Mouse (Mus musculus): ENCODE data around the gene Rnf19b. TPM values are rescaled to one million over a fixed set of nuclear protein-coding genes. Genes with fewer than 3 reads are reported as not detected.

The Rnf19b gene
- polyA plus RNA-seq, 1 experiment from 2014 or later = 11.3 TPM

GRCm38 (mm10) chr4:129059125-129059551 is 1.1 kb downstream of the Rnf19b start:
- no peaks in the 10 kb centered on the region for H3K9me3 ChIP-seq
- no peak for ATAC-seq (ENCODE audit: insufficient number of reproducible peaks, insufficient read depth, low FRiP score, low TSS enrichment)
- peak overlapping the region; percentile 92; the same call in 1 of the 2 replicates for H3K27ac ChIP-seq

DNA sequence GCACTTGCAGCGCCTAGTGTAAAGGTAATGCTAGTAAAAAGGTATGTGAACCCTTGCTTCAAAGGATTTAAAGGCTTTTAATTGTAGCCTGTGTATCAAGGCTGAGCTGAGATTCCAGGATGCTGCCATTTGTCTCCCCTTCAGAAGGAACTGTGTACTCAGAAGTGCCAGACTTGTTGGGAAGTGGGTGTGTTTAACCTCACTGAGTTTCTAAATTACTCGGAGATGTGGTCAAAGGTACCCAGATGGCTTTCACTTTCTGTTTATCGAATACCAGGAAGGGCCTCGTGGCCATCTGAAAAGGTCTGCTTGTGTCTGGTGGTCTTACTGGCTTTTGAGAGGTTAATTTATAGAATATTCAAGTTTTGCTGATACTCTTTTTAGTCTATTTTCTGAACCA is 1.9 kb downstream of the Rnf19b start:
- Histone ChIP-seq H3K4me2 (replicated peaks) (peak overlapping the region; percentile 91), H3K4me1 (peaks cover 11% of the 10 kb centered on the region), H3K9me3 (no peaks in the 10 kb centered on the region), H3K27ac (no peak overlapping the region), H3K4me3 (peak overlapping the region; percentile 69), H3K9ac (peak overlapping the region; percentile 96; the same call in 1 of the 2 replicates), H3K27me3 (no peaks in the 10 kb centered on the region), H3K36me3 (no peaks in the 10 kb centered on the region)
- 39% methylated on average over 4 of the region's 4 CpGs for WGBS
- ATAC-seq (ENCODE audit: insufficient number of reproducible peaks, insufficient read depth, low FRiP score, low TSS enrichment) = no peak

More at GRCm38 (mm10) chr4:129059125-129059551, 1.1 kb downstream of the Rnf19b start:
- H3K4me1 ChIP-seq = peaks cover 11% of the 10 kb centered on the region
- H3K9ac ChIP-seq = peak overlapping the region; percentile 96
- peak overlapping the region; percentile 91 for H3K4me2 ChIP-seq (replicated peaks)
- WGBS = 3% methylated on average over 13 of the region's 13 CpGs
- peak overlapping the region; percentile 69 for H3K4me3 ChIP-seq
- no peaks in the 10 kb centered on the region for H3K27me3 ChIP-seq
- no peaks in the 10 kb centered on the region for H3K36me3 ChIP-seq

DNA sequence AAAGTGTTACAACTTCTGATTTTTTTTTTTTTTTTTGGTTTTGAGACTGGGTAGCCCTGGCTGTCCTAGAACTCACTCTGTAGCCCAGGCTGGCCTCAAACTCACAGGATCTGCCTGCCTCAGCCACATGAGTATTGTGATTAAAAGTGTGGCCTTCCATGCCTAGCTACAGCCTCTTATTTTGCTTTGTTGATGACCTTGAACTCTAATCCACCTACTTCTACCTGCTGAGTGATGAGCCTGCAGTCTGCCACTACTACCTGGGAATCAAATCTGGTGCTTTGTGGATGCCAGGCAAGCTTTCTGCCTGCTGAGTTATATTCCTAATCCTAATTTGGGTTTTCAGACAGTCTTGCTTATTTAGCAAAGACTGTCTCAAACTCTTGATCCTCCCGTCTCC is 3.4 kb downstream of the Rnf19b start:
- 97% methylated on average over 1 of the region's 1 CpGs for WGBS
- H3K4me3 ChIP-seq = no peak overlapping the region
- H3K27ac ChIP-seq = no peak overlapping the region
- H3K27me3 ChIP-seq = no peaks in the 10 kb centered on the region
- no peaks in the 10 kb centered on the region for H3K36me3 ChIP-seq
- H3K9me3 ChIP-seq = no peaks in the 10 kb centered on the region
- no peak for ATAC-seq (ENCODE audit: insufficient number of reproducible peaks, insufficient read depth, low FRiP score, low TSS enrichment)
- H3K4me2 ChIP-seq (replicated peaks) = no peak overlapping the region
- peaks cover 11% of the 10 kb centered on the region for H3K4me1 ChIP-seq
- no peak overlapping the region for H3K9ac ChIP-seq

DNA sequence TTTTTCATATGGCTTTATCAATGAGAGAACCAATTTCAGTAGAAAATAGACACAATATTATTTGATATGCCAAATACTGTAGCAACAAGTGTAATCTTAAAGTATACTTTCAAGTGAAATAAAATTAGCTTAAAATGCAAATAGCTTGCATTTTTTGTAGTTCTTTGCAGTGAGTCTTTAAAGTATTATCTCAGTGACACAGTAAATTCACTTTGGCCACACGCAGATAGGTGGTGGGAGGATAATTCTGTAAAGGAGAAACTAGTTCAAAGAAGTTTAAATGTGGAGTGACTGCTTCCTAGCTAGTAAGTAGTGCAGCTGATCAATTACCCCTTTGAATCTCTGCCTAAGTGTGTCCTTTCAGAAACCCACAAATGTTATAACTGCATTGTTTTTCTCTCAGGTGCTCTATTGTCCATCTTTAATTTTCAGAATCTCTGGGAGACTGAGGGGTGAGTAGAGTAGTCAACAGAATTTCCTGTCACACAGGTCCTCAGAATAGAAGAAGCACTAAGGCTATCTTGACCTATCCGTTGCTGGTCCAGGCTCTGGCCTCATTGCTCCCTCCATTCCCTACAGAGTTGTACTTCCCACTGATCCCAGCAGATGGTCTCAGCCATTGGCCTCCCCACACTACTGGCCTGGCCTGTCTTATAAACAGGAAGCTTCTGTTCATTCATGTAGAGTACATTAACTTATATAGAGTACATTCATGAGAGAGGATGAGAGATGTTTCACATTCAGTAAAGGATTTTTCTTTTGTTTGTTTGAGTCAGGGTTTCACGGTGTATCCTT is 4.4 kb downstream of the Rnf19b start:
- WGBS = 79% methylated on average over 3 of the region's 3 CpGs

GRCm38 (mm10) chr4:129065688-129066236 is 7.7 kb downstream of the Rnf19b start:
- H3K27me3 ChIP-seq = no peaks in the 10 kb centered on the region
- no peak overlapping the region for H3K4me2 ChIP-seq (replicated peaks)
- H3K9ac ChIP-seq = no peak overlapping the region
- no peak for ATAC-seq (ENCODE audit: insufficient number of reproducible peaks, insufficient read depth, low FRiP score, low TSS enrichment)
- peaks cover 3% of the 10 kb centered on the region; the same call in 1 of the 2 replicates for H3K4me1 ChIP-seq
- H3K9me3 ChIP-seq = no peaks in the 10 kb centered on the region
- H3K4me3 ChIP-seq = no peak overlapping the region
- H3K36me3 ChIP-seq = no peaks in the 10 kb centered on the region
- H3K27ac ChIP-seq = no peak overlapping the region

More for the DNA sequence above, 4.4 kb downstream of the Rnf19b start:
- Histone ChIP-seq H3K4me2 (replicated peaks) (no peak overlapping the region), H3K9me3 (no peaks in the 10 kb centered on the region), H3K4me3 (no peak overlapping the region), H3K4me1 (peaks cover 11% of the 10 kb centered on the region), H3K9ac (no peak overlapping the region), H3K27ac (no peak overlapping the region), H3K36me3 (no peaks in the 10 kb centered on the region), H3K27me3 (no peaks in the 10 kb centered on the region)
- no peak for ATAC-seq (ENCODE audit: insufficient number of reproducible peaks, insufficient read depth, low FRiP score, low TSS enrichment)

DNA sequence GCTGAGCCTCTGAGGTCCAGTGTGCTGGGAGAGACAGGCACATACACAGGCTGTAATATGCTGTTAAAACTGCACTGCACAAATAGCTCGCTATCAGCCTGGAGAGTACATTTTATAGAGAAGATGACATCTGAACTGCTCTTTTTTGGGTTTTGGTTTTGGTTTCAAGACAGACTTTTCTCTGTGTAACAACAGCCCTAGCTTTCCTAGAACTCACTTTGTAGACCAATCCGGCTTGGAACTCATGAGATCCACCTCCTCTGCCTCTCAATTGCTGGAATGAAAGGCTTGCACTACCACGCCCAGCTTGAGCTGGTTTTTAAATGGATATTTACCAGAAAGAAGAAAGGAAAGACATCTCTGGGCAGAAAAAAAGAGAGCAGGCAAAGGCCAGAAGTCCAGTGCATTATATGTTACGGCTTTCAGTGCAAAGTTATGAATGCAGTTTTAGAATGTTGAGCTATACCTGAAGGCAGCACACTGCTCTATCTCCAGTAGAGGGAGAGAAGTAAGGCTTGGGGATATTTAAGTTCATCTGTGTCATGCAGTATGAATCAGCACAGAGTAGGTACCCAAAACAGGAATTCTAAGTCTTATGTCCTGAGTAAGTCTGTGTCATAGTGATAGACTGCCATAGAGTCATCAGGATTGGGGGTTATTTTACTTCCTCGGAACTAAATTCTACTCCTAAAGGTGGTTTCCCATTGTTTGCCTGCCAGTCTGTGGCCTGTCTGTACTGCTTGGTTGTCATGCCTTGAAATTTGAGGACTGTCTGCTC is 9.8 kb downstream of the Rnf19b start:
- 78% methylated on average over 5 of the region's 5 CpGs for WGBS
- no peak for ATAC-seq (ENCODE audit: insufficient number of reproducible peaks, insufficient read depth, low FRiP score, low TSS enrichment)

GRCm38 (mm10) chr4:129068848-129069247 is 10.8 kb downstream of the Rnf19b start:
- ATAC-seq (ENCODE audit: insufficient number of reproducible peaks, insufficient read depth, low FRiP score, low TSS enrichment) = no peak
- Histone ChIP-seq H3K4me1 (peaks cover 5% of the 10 kb centered on the region; the same call in 1 of the 2 replicates), H3K27me3 (no peaks in the 10 kb centered on the region), H3K9me3 (no peaks in the 10 kb centered on the region), H3K9ac (no peak overlapping the region), H3K4me2 (replicated peaks) (no peak overlapping the region), H3K36me3 (peaks cover 5% of the 10 kb centered on the region; the same call in 1 of the 2 replicates), H3K4me3 (no peak overlapping the region), H3K27ac (no peak overlapping the region)
- 97% methylated on average over 4 of the region's 4 CpGs for WGBS

More for the DNA sequence above, 9.8 kb downstream of the Rnf19b start:
- Histone ChIP-seq H3K4me3 (no peak overlapping the region), H3K27ac (0 out of 2 replicates have a peak overlapping the region, but pooled peaks have one; percentile 11), H3K27me3 (no peaks in the 10 kb centered on the region), H3K4me2 (replicated peaks) (no peak overlapping the region), H3K9me3 (no peaks in the 10 kb centered on the region), H3K4me1 (peaks cover 5% of the 10 kb centered on the region; the same call in 1 of the 2 replicates), H3K36me3 (no peaks in the 10 kb centered on the region), H3K9ac (no peak overlapping the region)

DNA sequence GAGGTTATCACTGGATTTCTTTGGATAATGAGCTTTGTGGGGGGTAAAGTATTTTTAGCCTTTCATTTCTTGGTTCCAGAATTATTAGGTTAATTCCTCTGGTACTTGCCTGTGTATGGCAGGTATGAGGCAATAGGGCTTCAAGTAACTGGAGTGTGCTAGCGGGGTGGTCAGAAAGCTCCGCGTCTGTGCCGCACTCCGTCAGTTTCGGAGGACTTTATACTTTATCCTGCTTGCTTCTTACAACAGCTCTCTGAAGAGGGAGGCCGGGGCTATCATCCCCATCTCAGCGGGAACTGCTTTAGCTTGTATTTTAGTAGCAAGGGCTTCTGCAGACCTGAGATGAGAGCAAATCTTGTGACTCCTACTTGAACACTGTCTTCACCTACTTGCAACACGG is 21.1 kb downstream of the Rnf19b start:
- WGBS = 98% methylated on average over 9 of the region's 9 CpGs
- Histone ChIP-seq H3K36me3 (peaks cover 83% of the 10 kb centered on the region), H3K4me1 (no peaks in the 10 kb centered on the region), H3K4me2 (replicated peaks) (no peak overlapping the region), H3K4me3 (no peak overlapping the region), H3K9me3 (no peaks in the 10 kb centered on the region), H3K27ac (no peak overlapping the region), H3K27me3 (no peaks in the 10 kb centered on the region), H3K9ac (no peak overlapping the region)
- ATAC-seq (ENCODE audit: insufficient number of reproducible peaks, insufficient read depth, low FRiP score, low TSS enrichment) = no peak

GRCm38 (mm10) chr4:129081041-129081440 is 23.0 kb downstream of the Rnf19b start:
- H3K4me1 ChIP-seq = no peaks in the 10 kb centered on the region
- no peak overlapping the region for H3K4me2 ChIP-seq (replicated peaks)
- H3K27ac ChIP-seq = no peak overlapping the region
- no peak overlapping the region for H3K9ac ChIP-seq
- H3K9me3 ChIP-seq = no peaks in the 10 kb centered on the region
- 85% methylated on average over 7 of the region's 7 CpGs for WGBS
- no peaks in the 10 kb centered on the region for H3K27me3 ChIP-seq
- no peak overlapping the region for H3K4me3 ChIP-seq
- H3K36me3 ChIP-seq = peaks cover 65% of the 10 kb centered on the region
- ATAC-seq (ENCODE audit: insufficient number of reproducible peaks, insufficient read depth, low FRiP score, low TSS enrichment) = no peak

GRCm38 (mm10) chr4:129081512-129081911 is 23.4 kb downstream of the Rnf19b start:
- Histone ChIP-seq H3K27me3 (no peaks in the 10 kb centered on the region), H3K4me1 (no peaks in the 10 kb centered on the region), H3K9me3 (no peaks in the 10 kb centered on the region), H3K9ac (no peak overlapping the region), H3K27ac (no peak overlapping the region), H3K4me3 (no peak overlapping the region), H3K4me2 (replicated peaks) (no peak overlapping the region), H3K36me3 (peaks cover 61% of the 10 kb centered on the region)
- ATAC-seq (ENCODE audit: insufficient number of reproducible peaks, insufficient read depth, low FRiP score, low TSS enrichment) = no peak
- 85% methylated on average over 6 of the region's 6 CpGs for WGBS

GRCm38 (mm10) chr4:129081939-129082338 is 23.9 kb downstream of the Rnf19b start:
- Histone ChIP-seq H3K9me3 (no peaks in the 10 kb centered on the region), H3K27me3 (no peaks in the 10 kb centered on the region), H3K4me2 (replicated peaks) (no peak overlapping the region), H3K36me3 (peaks cover 56% of the 10 kb centered on the region), H3K27ac (no peak overlapping the region), H3K4me3 (no peak overlapping the region), H3K4me1 (no peaks in the 10 kb centered on the region), H3K9ac (no peak overlapping the region)
- no peak for ATAC-seq (ENCODE audit: insufficient number of reproducible peaks, insufficient read depth, low FRiP score, low TSS enrichment)
- 78% methylated on average over 3 of the region's 3 CpGs for WGBS
